Mouse (Mus musculus): Measurements from ENCODE around the gene Stk11.

DNA sequence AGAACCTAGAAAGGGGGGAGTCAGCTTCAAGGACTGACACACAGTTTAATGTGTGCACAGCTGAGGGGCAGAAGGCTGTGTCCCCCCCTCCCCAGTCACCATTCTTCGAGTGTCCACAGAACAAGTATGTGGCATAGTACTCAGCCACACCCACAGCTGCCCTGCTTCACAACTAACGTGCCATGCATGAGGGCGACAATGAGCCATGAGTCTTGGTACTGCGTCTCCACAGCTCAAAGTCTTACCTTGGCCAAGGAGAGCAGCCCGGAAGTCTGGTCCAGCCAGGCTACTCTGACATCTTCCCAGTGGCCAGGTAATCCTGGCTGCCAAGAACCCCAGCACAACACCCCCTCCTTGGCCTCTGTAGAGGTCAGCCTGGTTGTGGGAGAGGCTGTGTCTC is 22.9 kb upstream of the Stk11 start:
- TF ChIP-seq POLR2A (IDR thresholded peaks at IDR 0.05; ENCODE audit: borderline replicate concordance, low read depth, low read length) (no peak), CTCF (IDR thresholded peaks at IDR 0.05; ENCODE audit: low read depth, low read length) (no peak)

Measured in bone marrow macrophage, adult 2 months (primary cell).